Mouse (Mus musculus): ENCODE measurements at regions not wholly inside any gene's neighbourhood (a gene's known extent, or its start where the extent isn't known, plus 50 kb on each side); places are given as distances from the start of the nearest gene placed in this dataset.

GRCm38 (mm10) chr8:116229654-116230136 is 275.1 kb upstream of the Dynlrb2 start:
- no peak for DNase-seq (ENCODE audit: low read depth)

DNA sequence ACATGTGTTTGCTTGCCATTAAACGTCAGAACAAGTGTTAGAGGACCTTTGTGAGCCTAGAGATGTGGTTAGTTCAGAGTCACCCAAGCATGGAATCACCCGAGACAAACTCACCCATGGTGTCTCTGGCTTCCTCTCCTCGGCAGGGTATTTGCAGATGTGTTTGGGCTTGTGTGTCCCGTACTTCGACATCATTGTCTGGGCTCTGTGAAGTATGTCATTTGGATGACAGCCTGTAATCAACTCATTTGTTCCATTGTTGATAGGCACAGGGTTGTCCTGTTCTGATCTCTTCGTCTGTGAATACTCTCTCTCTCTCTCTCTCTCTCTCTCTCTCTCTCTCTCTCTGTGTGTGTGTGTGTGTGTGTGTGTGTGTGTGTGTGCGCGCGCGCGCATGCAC is 277.8 kb upstream of the Dynlrb2 start:
- no peak for DNase-seq (ENCODE audit: low read depth)

DNA sequence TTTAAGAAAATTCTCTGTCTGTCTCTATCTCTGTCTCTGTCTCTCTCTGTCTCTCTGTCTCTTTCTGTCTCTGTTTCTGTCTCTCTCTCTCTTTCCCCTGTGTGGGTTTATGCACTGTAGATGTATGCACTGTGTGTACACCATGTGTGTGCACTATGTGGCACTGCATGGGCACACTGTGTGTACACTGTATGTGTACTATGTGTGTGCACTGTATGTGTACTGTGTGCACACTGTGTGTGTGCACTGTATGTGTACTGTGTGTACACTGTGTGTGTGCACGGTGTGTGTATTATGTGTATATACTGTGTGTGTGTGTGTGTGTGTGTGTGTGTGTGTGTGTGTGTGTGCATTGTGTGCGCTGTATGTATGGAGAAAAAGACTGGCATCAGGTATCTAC is 281.5 kb upstream of the Dynlrb2 start:
- DNase-seq (ENCODE audit: low read depth), result no peak

DNA sequence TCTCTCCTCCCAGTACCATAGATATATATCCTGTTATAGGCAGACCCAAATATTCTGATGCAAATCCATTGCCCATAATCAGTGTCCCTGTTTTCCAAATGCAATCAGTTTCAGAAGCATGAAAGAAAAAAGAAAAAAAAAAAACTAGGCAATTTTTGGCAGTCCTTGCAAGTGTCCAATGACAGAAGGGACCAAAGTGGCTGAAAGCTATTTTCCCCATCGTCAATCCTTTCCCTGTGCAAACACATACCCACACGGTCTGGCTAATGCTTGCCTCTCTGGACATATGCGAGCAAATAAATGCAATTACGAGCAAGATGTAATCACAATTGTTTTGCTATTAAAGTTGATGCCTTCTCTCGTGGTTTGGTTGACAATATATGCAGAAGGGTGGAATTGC is 288.9 kb upstream of the Dynlrb2 start:
- DNase-seq (ENCODE audit: low read depth), result no peak

DNA sequence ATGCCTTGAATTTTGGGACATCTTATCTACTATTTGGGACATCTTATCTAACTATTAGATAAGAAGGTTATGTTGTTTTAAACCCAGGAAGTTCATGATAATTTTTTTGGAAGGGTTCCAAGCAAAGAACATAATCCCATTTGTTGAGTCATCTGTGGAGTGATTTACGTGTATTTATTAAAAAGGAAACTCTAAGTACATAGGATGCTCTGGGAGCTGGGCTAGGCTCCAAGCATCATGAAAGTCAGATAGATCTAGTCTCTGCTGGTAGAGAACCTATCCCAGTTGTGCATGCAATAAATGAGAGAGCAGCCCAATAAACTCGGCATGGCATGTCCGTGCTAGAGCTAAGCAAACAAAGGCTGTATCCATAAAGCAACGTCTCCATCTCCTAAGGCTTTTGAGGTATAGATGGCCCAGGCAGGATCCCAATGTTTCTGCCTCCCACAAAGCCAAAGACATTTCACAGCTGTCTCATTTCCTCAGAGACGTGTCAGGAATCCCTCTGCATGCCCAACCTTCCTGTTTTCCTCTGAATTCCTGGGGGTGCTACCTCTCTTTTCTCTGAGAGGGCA is 289.4 kb upstream of the Dynlrb2 start:
- no peak for DNase-seq (ENCODE audit: low read depth)

DNA sequence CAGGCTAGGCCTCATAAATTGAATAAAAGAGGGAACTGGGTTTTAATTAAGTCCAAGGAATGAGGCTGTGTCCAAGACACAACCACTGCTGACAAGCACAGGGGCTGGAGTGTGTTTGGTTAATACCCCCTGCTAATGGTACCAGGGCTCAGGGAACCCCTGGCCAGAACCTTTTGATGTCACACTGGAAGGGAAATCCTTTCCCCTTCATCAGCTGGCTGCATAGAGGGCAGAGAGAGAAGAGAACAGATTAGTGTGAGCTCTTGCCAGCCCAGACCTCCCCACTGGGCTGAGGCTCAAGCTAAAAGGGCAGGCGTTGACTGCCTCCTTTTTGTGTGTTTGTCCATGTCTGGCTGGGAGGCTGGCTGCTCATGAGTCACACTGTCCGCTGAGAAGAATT is 301.1 kb upstream of the Dynlrb2 start:
- DNase-seq (ENCODE audit: low read depth), result no peak

DNA sequence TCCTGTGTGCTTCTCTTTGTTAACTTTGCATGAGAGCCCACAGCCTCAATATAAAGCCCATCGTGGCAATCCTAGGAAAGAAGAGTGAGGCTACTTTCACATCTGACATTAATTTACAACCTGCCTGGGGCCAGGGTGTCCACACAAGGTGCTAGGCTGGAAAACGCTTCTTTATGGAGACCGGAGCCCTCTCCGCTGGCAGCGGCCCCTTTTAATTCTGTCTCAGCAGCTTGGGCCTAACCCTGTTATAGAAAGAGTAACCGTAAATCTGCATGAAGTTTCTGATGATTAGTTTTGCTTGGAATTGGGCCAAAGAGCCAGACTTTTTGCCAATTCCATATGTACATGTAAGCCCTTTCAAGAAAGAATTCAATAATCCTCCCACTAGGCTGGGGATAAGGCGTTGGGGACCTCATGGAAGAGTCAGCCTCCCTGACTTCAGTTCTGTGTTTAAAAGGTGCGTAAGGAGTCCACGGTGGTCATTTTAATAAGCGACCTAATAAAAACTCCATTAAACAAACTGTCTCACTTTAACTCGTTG is 304.2 kb upstream of the Dynlrb2 start:
- DNase-seq (ENCODE audit: low read depth), result no peak

DNA sequence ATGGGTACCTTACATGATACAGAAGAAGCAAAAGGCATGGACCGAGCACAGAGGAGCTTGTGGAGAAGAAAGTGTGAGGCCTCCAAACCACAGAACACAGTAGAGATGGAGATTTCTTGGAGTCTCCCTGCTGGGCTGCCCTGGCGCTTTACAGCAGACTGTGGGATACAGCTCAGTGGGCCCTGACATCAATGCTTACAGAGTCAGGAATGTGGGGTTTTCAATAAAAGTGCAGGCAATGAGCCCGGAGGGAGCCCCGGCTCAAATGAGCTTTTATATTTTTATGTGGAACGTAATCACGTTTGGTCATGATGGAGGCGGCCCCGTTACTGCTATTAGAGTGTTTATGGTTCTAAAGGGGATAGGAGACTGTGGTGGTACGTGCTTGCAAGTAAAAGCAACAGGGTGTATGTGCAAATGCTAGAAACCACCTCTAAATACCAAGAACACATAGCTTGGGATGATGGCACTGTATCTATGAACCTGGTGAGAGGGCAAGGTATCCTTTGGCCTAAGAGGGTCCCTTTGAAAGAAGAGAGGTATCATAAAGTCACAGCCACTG is 308.1 kb upstream of the Dynlrb2 start:
- no peak for DNase-seq (ENCODE audit: low read depth)

- DNase-seq (ENCODE audit: low read depth), result no peak
These were observed 312.7 kb upstream of the Dynlrb2 start for GRCm38 (mm10) chr8:116192096-116192495.

GRCm38 (mm10) chr8:116185206-116185605 is 319.6 kb upstream of the Dynlrb2 start:
- DNase-seq (ENCODE audit: low read depth), result no peak

DNA sequence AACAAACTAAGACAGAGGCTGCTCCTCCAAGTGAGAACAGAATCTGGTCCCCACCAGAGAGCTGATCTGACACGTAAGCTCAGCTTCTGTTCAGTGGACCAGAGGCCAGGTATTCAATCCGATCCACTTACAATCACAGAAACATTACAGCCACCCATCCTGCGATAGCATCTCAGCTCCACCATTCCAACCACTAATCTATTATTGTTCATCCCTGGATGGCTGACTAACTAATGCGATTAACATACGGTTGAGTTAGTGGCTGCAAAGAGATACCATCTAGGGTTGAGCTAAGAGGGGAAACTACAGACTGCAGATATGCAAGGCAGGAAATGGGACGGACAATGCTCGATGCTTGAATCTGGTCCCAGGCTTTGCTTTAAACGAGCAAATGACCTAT is 320.5 kb upstream of the Dynlrb2 start:
- DNase-seq (ENCODE audit: low read depth), result no peak

DNA sequence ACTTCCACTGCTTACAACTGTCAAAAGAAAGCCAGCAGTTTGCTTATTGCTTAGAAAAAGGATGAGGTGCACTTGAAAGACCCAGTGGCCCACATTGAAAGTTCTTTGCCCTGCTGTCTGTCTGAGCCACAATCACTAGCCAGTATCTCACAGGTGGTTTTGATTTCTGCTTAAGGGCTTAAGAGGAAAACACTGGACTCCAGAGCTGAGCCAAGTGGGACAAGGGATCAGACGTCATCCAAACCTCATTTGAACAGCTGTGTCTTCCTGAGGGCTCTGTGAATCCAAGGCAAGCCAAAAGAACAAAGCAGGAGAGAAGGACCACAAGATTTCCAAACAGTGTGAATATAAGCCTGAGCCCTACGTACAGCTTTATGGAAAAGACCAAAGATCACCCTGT is 326.8 kb upstream of the Dynlrb2 start:
- no peak for DNase-seq (ENCODE audit: low read depth)

DNA sequence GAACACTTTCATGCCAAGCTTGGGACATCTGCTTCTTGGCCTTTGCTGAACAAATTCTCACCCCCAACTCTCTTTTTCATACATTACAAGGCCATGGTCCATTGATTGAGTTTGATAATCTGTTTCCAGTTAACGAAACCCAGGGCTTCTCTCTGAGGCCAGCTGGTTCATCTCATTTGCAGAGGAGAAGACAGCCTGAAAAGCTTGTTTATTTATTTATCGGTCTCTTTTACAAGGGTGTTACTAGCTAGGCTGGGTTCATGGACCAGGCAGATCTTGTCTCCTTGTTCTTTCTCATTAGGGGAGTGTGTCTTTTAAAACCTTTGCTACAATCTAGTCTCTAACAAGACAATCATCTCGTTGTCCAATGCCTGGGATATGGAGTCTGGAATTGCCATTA is 329.9 kb upstream of the Dynlrb2 start:
- no peak for DNase-seq (ENCODE audit: low read depth)

DNA sequence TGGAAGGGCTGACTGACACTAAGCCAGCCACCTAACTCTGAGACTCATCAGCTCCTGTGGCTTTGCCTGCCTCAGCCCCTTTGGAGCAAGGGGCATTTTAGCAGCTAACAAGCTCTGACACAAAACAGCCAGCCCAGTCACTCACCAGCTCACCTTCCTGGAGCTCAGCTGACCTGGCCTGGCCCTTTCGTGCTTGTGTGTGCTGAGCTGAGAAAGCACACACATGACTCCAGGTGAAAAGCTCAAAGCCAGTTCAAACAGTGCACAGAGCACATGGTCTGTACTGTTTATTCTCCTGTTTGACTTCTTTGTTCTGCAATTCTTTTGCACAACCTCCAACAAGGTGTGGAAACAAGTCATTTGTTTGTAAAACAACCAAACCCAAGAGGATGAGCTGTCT is 330.8 kb upstream of the Dynlrb2 start:
- DNase-seq (ENCODE audit: low read depth), result no peak

- DNase-seq (ENCODE audit: low read depth), result no peak
These were observed 336.9 kb upstream of the Dynlrb2 start for GRCm38 (mm10) chr8:116167874-116168273.

GRCm38 (mm10) chr8:116164989-116165299 is 339.8 kb upstream of the Dynlrb2 start:
- DNase-seq (ENCODE audit: low read depth), result no peak

DNA sequence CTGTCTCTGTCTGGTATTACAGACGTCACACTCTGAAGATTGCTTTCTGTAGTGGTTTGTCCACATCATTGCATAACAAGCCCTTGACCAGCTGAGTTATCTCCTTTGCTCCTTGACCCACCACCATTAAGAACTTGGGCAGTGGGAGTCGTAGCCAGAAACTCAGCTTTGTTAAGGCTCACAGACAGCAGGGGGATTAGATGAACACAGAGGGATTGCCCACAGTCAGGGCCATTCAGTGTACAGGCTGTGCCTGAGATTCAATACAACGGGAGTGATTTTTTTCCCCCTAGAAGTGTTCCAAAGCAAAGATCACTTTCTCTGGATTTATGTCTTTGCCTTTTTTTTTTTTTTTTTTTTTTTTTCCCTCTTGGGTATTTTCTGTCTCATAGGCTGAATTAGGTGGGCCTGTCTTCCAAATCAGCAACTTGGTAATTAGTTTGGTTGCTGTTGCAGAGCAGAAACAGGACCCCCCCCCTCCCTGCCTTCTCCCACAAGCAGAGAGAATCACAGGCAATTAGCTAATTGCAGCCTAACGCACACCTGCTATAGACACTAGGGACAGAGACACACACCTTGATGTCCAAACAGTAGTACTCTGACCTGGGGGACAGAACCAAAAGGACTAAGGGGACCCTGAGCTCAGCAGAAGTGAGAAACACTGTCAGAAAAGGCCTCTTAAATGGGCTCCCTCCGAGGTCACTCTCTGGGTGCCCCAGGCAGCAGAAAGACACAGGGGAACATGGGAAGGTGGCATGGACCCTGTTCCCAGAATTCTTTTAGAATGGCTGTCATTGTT is 340.4 kb upstream of the Dynlrb2 start:
- no peak for DNase-seq (ENCODE audit: low read depth)

- no peak for DNase-seq (ENCODE audit: low read depth)
These were observed 343.8 kb upstream of the Dynlrb2 start for GRCm38 (mm10) chr8:116160932-116161331.

- DNase-seq (ENCODE audit: low read depth), result peak; percentile 78
These were observed 360.8 kb upstream of the Dynlrb2 start for GRCm38 (mm10) chr8:116143687-116144573.

DNA sequence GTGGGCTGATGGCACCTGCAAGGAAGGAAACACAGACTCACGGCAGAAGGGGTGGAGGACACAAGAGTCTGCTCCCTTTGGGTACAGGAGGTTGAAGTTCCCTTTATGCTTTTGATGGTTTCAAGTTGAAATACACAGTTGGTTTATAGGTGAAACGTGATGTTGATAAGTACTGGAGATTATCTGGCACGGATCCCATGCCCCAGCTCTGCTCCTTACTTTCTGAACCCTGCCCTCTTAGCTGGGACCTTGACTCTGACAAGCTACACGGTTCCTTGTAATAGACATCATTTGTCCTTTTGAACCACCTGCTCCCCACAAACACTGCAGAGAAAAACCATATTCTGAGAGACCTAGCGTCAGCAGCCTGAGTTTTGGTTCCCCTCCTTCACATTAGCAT is 363.4 kb upstream of the Dynlrb2 start:
- no peak for DNase-seq (ENCODE audit: low read depth)

GRCm38 (mm10) chr8:116139934-116140333 is 364.8 kb upstream of the Dynlrb2 start:
- no peak for DNase-seq (ENCODE audit: low read depth)

DNA sequence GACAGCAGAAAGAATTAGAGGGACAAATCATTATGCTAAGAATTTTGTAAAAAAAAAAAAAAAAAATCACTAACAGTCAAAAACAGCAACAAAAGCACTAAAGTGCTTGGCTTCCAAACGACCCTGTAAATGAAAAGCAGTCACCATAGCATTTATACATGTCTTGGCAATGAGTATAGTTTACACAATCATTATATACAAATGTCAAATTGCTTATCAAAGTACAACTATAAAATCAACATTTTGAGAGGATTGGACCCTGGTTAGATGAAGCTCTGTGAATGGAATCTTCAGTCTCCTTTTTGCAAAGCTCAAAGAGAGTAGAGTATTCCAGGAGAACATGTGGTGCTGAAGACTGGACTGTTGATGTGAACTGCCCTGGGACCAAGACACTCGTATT is 367.0 kb upstream of the Dynlrb2 start:
- no peak for DNase-seq (ENCODE audit: low read depth)

Measured in induced T-regulatory cell, adult 2 months (primary cell).